Mouse (Mus musculus): ENCODE measurements around the gene Pak2.
"Not testable (repeated sequence)": the region's sequence is repeated elsewhere in the genome, so short reads cannot be mapped to it uniquely, and the experiment has no call there.

Pak2 gene

DNA sequence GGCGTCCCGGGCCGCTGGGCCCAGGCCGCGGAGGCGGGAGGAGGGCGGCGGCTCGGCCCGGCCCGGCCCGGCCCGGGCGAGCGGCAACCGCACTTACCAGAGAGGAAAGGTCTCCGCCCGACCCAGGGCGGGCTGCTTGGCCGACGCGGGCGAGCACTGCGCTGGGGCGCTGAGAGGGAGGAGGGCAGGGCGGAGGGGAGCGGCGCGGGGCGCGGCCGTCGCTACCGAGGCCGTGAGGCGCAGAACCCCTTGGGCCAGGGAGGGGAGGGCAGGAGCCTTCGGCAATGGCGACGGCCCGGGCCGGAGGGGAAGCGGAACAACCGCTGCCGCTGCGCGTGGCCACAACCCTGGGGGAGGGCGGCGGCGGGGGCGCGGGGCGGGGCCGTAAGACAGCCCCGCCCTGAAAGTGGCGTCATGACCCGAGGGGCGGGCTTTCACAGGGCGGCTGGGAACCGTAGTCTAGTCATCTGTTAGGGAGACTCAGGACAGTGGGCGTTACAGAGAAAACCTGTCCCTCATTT, at the start of gene Pak2:
Pak2 (minus strand) TSS at position 352 of the 521 bp plus-strand sequence.
- peak; percentile 76 for DNase-seq

GRCm38 (mm10) chr16:32127046-32127445, 47.9 kb upstream of the Pak2 start:
- no peak for DNase-seq

- DNase-seq = no peak
These were observed 46.2 kb upstream of the Pak2 start for GRCm38 (mm10) chr16:32125364-32125763.

GRCm38 (mm10) chr16:32124444-32125335, 45.5 kb upstream of the Pak2 start:
- DNase-seq = no peak

DNA sequence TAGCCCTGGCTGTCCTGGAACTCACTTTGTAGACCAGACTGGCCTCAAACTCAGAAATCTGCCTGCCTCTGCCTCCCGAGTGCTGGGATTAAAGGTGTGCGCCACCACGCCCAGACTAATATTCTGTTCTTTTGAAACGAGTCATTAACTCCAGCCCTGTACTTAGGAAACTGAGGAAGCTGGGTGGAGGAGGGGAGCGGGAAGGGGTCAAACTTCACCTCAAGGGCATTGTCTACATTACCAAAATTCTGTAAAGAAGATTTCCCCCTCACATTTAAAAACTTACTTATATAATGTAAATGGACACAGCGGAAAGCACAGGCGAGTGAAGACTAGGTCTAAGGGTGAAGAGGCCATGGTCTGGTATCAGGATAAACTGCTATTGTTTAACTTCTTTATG, 44.9 kb upstream of the Pak2 start:
- DNase-seq = no peak

DNA sequence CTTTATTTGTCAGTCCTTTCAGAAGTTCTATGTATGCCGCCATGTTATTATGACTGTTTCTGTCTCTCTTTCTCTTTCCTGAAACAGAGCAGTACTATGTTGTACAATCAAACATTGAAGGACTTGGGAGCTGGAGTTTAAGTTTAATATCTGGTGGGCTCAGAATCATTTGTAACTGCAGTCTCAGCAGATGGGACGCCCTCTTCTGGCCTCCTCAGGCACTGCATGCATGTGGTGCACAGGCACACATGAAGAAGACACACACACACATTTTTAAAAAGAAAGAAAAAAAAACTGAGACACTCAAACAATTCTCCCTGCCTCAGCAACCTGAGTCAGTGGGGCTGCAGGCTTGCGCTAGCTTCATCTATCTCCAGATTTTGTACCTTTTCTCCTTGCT, 41.3 kb upstream of the Pak2 start:
- no peak for DNase-seq

GRCm38 (mm10) chr16:32116186-32116585, 37.0 kb upstream of the Pak2 start:
- DNase-seq = no peak

DNA sequence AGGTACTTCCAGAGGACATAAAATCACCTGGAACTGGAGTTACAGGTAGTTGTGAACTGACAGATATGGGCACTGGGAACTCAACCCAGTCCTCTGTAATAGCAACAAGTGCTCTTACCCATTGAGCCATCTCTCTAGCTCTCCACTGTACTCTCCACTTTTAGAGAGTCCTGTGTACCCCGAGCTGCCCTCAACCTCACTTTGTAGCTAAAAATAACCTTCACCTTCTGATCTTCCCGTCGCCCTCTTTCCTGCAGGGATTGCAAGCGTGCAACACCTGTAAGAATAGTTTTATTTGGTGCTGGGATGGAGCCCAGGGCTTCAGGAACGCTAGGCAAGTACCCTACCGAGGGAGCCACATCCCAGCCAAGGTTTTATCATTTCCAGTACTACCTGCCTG, 36.6 kb upstream of the Pak2 start:
- DNase-seq = no peak

DNA sequence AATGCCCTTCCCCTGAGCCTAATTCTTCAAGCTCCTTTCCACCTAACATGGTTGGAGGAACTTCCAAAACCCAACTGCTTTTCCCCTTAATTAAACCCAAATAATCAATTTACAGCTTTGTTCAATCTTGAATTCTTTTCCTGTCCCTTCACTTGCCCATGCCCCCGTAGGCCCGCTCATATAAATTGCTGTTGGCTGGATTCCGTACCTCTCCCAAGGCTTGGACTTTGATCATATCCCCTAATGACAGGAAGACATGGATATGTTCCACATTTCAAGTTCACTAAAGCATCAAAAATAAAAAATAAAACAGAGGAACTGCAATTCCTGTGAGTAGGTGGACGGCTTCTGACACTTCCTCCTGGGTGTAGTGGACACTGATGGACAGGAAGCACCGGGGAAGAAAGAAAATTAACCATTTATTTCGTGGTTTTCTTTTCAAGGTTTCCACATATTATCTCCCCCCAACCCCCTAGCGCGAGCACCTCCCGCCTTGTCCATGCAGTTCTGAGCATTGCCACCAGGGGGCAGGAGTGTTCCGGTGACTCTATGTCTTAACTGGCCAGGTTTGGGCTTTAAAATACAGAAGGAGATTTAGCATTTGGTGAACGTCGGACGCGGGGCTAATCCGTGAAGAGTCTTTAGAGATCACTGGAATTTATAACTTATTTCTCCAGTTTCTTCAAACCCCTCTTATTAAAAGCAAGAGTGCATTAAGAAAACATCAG, 36.0 kb upstream of the Pak2 start:
- DNase-seq = peak; percentile 74

DNA sequence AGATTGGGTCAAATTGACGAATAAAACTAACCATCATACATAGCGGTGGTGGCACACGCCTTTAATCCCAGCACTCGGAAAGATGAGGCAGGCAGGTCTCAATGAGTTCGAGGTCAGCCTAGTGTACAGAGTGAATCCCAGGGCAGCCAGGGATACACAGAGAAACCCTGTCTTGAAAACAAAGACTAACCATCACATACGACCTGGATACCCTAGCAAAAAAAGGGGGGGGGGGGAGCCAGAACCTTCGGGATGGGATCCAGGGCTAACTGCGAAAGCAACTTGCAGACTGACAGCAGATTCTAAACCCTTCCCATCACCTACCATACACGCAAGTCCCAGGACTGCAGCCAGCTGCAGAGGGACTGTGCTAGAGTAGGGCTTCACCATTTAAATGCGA, 35.3 kb upstream of the Pak2 start:
- DNase-seq = no peak

DNA sequence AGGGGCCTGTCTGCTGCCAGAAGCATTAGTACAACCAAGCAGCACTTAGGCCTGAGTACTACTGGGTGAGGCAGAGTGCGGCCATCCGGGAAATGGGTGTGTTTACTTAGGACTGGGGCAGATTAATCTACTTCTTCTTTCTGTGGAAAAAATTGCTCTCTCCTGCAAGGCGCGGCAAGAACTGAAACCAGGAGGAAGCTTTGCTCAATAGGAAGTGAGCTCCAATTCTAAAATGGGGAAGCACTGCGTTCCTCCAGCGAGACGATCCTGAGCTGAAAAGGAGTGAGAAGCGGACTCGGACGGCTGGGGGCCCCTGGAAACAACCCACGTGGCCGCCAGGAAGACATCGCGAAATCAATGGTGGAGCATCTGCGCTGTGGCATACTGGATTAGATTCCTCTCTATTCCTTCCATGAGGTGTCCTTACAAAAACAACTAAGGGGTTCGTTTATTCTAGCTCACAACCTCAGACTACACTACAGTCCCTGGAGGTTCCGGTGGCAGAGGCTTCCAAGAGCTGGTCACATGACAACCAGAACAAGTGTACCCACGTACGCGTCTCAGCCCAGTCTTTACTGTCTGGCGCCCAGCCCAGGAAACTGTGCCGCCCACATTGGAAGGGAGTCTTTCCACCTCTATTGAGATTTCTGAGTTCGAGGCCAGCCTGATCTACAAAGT, 34.5 kb upstream of the Pak2 start:
- no peak for DNase-seq

GRCm38 (mm10) chr16:32110951-32111699, 32.0 kb upstream of the Pak2 start:
- DNase-seq = no peak

DNA sequence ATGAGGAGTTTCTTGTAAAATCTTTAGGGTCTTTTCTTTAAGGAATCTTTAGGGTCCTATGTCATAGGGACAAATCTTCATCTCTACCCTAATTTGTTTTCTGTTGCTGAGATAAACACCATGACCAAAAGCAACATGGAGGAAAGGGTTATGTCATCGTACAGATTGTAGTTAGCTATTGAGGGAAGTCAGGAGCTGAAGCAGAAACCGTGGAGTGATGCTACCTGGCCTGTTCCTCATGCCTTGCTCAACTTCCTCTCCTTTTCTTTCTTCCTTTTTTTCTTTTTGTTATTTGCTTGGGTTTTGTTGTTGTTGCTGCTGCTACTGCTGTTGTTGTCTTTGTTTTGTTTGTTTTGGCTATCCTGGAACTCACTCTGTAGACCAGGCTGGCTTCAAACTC, 29.4 kb upstream of the Pak2 start:
- DNase-seq = no peak

- DNase-seq = no peak
These were observed 29.0 kb upstream of the Pak2 start for GRCm38 (mm10) chr16:32108170-32108569.

- no peak for DNase-seq
These were observed 28.4 kb upstream of the Pak2 start for GRCm38 (mm10) chr16:32107342-32108045.

- DNase-seq = no peak
These were observed 26.6 kb upstream of the Pak2 start for GRCm38 (mm10) chr16:32105698-32106097.

- no peak for DNase-seq
These were observed 23.2 kb upstream of the Pak2 start for GRCm38 (mm10) chr16:32102295-32102694.

- peak; percentile 89 for DNase-seq
These were observed 20.6 kb upstream of the Pak2 start, which contains the start of the genes Pigx and Cep19 for GRCm38 (mm10) chr16:32099638-32100150. Pigx (minus strand) TSS chr16:32099740. Cep19 (plus strand) TSS chr16:32099800.

GRCm38 (mm10) chr16:32098897-32099637, 19.9 kb upstream of the Pak2 start:
- DNase-seq = no peak

GRCm38 (mm10) chr16:32097757-32098156, 18.6 kb upstream of the Pak2 start:
- not testable (repeated sequence) for DNase-seq

DNA sequence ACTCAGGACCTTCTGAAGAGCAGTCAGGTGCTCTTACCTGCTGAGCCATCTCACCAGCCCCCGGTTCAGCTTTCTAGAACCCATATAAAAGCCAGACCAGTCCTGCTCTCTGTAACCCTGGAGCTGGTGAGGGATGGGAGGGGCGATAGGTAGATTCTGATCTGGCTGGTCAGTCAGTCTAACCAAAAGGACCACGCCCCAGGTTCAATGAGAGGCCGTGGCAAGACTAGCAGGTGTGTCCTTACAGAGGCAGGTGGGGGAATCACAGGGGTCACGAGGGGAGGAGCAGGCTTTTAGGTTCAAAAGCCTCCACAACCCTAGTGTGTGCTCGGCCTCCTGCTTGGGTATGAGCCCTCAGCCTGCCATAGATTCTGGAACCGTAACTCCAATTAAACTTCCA, 12.3 kb upstream of the Pak2 start:
- DNase-seq = no peak
